Mouse (Mus musculus) liver, adult 2 months (tissue): Measurements from ENCODE around the gene Cox19. TPM values are rescaled to one million over a fixed set of nuclear protein-coding genes. Genes with fewer than 3 reads are reported as not detected.

Source experiments
- DNase-seq: peaks from one replicate; pipeline ENCODE4 v3.0.0-alpha.2; 2011; ENCODE audit warnings: low read depth, low spot score; ENCODE audit errors: extremely low read depth
- H3K27ac ChIP-seq: fragments of 200-500 bp; replicated peaks from 2 replicates; pipeline ENCODE4 v1.5.1; 2012; ENCODE audit warnings: low read depth, mild to moderate bottlenecking, control low read depth, inconsistent platforms, low read length; ENCODE audit not compliant: insufficient read depth
- H3K27me3 ChIP-seq: fragments of 200-500 bp; 2 replicates; pipeline ENCODE4 v1.6.1; 2012; ENCODE audit warnings: mild to moderate bottlenecking, moderate library complexity, low read length, inconsistent platforms; ENCODE audit not compliant: control insufficient read depth, insufficient read depth
- H3K36me3 ChIP-seq: fragments of 200-500 bp; 2 replicates; pipeline ENCODE4 v1.6.1; 2012; ENCODE audit warnings: low read length, inconsistent platforms; ENCODE audit not compliant: control insufficient read depth, insufficient read depth
- H3K4me1 ChIP-seq: fragments of 200-500 bp; 2 replicates; pipeline ENCODE4 v1.6.1; 2011; ENCODE audit warnings: low read length; ENCODE audit not compliant: control insufficient read depth, insufficient read depth
- H3K4me3 ChIP-seq: fragments of 200-500 bp; 2 replicates; pipeline ENCODE4 v1.5.1; 2011; ENCODE audit warnings: low read depth, mild to moderate bottlenecking, control low read depth, low read length, moderate library complexity; ENCODE audit not compliant: insufficient read depth
- H3K79me2 ChIP-seq: fragments of 200-500 bp; 2 replicates; pipeline ENCODE4 v1.6.1; 2012; ENCODE audit warnings: inconsistent platforms, mild to moderate bottlenecking, low read length, moderate library complexity; ENCODE audit not compliant: control insufficient read depth, insufficient read depth
- H3K9ac ChIP-seq: fragments of 200-500 bp; 2 replicates; pipeline ENCODE4 v1.6.1; 2012; ENCODE audit warnings: low read depth, mild to moderate bottlenecking, control low read depth, inconsistent platforms, low read length
- CTCF ChIP-seq: fragments of 200-500 bp; IDR thresholded peaks from 2 replicates; pipeline ENCODE4 v1.5.1; 2011; ENCODE audit warnings: low read depth, low read length, control low read depth
- POLR2A ChIP-seq: fragments of 200-500 bp; IDR thresholded peaks from 2 replicates; pipeline ENCODE4 v1.6.1; 2011; ENCODE audit warnings: low read length, control low read depth; ENCODE audit not compliant: insufficient read depth; ENCODE audit errors: extremely low read depth
- WGBS: fragments of 180-500 bp; shearing (Covaris S2); methylation state at CpG from one replicate; pipeline ENCODE4 v1.1.7; 2018; 5-methylcytosine and 5-hydroxymethylcytosine counted together
- polyA plus RNA-seq: library from polyadenylated mRNA; depleted of rRNA; stranded (reverse); fragments of >200 nt; gene quantifications from 2 replicates; pipeline ENCODE4 v1.2.3, GENCODE M21; 2012
- total RNA-seq: library from RNA; depleted of rRNA; stranded (reverse); fragments of >200 nt; gene quantifications from 2 replicates; pipeline ENCODE4 v1.2.3, GENCODE M21; 2014

The Cox19 gene
- total and polyA plus RNA-seq, 2 experiments: 23.6 to 82.4 TPM

DNA sequence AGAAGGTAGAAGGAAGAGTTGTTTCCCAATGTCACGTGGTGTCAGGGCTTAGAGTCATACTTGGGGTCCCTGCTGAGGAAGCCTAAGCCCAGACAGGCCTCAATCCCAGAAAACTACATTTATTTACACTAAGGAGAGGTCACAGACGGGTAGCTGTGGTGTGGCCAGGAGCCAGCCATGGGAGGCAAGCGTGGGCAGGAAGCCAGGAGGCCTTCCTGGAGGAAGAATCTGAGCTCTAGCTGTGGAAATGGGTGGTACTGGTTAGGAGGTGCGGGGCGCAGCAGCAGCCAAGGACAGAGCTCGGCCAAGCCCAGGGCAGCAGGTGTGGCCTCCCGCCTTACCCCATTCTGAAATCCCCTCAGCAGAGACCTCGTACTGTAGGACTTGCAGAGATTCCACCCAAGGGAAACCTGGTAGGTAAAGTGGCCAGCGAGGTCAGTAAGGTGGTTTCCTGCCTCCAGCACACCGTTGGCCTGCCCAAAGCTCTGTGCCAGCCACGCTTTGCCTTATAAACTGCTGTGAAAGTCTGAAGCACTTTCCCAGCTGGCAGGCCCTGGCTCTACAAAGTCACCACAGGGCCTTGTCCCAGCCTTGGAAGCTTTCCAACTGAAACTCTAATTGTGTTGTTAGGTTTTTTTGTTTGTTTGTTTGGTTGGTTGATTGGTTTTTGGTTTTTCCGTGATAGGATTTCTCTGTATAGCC, 36.1 kb downstream of the Cox19 start:
- no peak overlapping the region for H3K9ac ChIP-seq
- peaks cover 5% of the 10 kb centered on the region for H3K4me1 ChIP-seq
- no peaks in the 10 kb centered on the region for H3K36me3 ChIP-seq
- no peak overlapping the region for H3K4me3 ChIP-seq
- 73% methylated on average over 12 of the region's 12 CpGs for WGBS
- no peaks in the 10 kb centered on the region for H3K27me3 ChIP-seq
- no peak for TF ChIP-seq CTCF
- no peak for TF ChIP-seq POLR2A
- DNase-seq: no peak
- no peaks in the 10 kb centered on the region for H3K79me2 ChIP-seq
- H3K27ac ChIP-seq: no peak overlapping the region

DNA sequence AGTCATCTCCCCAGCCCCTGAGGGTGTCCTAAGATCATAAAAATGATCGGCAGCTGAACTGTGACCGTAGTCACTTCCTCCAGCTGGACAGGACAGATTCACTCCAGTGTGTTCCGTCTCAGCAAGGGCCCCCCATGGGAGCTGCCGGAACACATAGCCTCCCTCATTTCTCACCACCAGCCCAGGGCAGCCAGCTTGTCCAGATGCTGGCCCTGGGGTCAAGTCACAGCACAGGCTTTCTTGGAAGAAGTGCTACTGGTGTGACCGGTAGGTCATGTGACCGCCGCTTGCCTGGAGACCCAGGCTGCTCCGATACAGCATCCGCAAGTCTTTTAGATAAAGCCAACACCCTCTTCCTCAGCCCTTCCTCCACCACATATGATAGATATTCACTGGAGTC, 37.7 kb downstream of the Cox19 start:
- no peak for DNase-seq
- no peaks in the 10 kb centered on the region for H3K36me3 ChIP-seq
- no peak overlapping the region for H3K9ac ChIP-seq
- WGBS: 78% methylated on average over 9 of the region's 9 CpGs
- H3K27ac ChIP-seq: no peak overlapping the region
- no peak overlapping the region for H3K4me3 ChIP-seq
- peaks cover 5% of the 10 kb centered on the region for H3K4me1 ChIP-seq
- TF ChIP-seq CTCF (no peak), POLR2A (no peak)
- H3K79me2 ChIP-seq: no peaks in the 10 kb centered on the region
- no peaks in the 10 kb centered on the region for H3K27me3 ChIP-seq

DNA sequence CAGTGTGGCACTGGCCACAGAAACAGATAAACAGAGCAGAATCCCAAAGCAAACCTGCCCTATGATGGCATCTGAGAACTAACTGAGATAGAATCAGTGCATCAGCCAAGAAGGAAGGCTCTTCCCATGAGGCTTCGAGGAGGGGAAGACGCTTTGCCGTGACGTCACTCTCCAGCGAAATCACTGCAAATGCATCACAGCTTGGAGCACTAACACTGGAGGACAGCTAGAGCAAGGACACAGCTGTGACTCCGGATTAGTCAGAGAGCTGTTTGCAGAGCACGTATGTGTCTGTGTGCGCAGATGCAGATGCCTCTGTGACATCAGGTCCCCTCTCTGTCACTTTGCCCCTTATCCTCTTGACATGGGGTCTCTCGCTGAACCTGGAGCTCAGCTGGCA, 39.4 kb downstream of the Cox19 start:
- H3K36me3 ChIP-seq: no peaks in the 10 kb centered on the region
- H3K4me1 ChIP-seq: no peaks in the 10 kb centered on the region
- 92% methylated on average over 9 of the region's 9 CpGs for WGBS
- H3K27ac ChIP-seq: no peak overlapping the region
- no peak overlapping the region for H3K4me3 ChIP-seq
- no peak overlapping the region for H3K9ac ChIP-seq
- TF ChIP-seq POLR2A: no peak
- TF ChIP-seq CTCF: no peak
- no peaks in the 10 kb centered on the region for H3K79me2 ChIP-seq
- no peaks in the 10 kb centered on the region for H3K27me3 ChIP-seq
- DNase-seq: no peak

DNA sequence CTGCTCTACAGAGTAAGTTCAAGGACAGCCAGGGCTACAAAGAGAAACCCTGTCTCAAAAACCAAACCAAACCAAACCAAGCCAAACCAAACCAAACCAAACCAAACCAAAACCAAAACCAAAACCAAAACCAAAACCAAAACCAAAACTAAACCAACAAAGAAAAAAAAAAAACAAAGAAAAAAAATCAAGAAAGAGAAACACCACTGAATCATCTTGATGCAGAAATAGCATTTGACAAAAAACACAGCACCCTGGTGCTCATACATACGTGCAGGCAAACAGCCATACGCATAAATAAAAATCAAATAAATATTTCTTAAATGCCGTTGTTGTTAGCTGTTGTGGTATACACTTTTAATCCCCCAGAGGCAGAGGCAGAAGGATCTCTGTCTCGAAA, 40.7 kb downstream of the Cox19 start:
- H3K27ac ChIP-seq: no peak overlapping the region
- no peak for TF ChIP-seq CTCF
- no peak for TF ChIP-seq POLR2A
- 92% methylated on average over 4 of the region's 4 CpGs for WGBS
- no peaks in the 10 kb centered on the region for H3K79me2 ChIP-seq
- H3K4me1 ChIP-seq: no peaks in the 10 kb centered on the region
- no peaks in the 10 kb centered on the region for H3K27me3 ChIP-seq
- H3K9ac ChIP-seq: no peak overlapping the region
- no peak overlapping the region for H3K4me3 ChIP-seq
- DNase-seq: no peak
- no peaks in the 10 kb centered on the region for H3K36me3 ChIP-seq

DNA sequence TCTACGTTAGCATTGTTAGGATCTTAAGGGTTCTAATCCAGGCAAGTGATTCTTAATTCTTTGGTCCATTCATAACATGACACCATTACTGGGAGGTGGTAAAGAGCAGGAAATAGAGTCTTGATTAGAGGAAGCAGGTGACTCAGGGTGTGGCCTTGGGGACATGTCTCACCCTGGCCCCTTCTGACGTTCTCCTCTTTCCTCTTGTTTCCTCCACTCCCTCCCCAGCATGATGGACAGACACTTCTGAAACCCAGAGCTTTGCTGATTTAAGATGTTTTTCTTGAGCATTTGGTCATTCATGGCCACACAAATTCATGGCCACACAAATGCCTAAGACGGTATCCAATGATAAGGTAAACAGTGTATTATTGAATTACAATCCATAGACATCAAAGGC, 41.3 kb downstream of the Cox19 start:
- no peaks in the 10 kb centered on the region for H3K4me1 ChIP-seq
- H3K36me3 ChIP-seq: no peaks in the 10 kb centered on the region
- TF ChIP-seq CTCF (no peak), POLR2A (no peak)
- H3K4me3 ChIP-seq: no peak overlapping the region
- no peak overlapping the region for H3K9ac ChIP-seq
- WGBS: 84% methylated on average over 3 of the region's 3 CpGs
- no peaks in the 10 kb centered on the region for H3K27me3 ChIP-seq
- no peak for DNase-seq
- H3K27ac ChIP-seq: no peak overlapping the region
- H3K79me2 ChIP-seq: no peaks in the 10 kb centered on the region

DNA sequence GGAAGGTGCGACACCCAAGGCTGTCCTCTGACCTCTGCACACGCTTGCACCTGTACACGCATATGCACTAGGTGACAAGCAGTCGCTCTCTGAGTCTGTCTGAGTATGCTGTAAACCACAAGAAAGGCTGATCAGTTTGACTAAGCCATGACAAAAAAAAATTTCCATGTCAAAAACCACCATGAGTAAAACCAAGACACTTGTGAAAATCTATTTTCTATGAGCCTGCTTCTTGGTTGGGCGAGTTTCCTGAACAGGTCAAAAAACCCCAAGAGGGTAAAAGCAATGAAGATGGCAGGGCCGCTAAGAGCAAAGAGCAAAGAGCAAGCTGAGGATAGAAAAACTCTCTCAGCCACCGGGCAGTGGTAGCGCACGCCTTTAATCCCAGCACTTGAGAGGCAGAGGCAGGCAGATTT, 47.6 kb downstream of the Cox19 start:
- no peaks in the 10 kb centered on the region for H3K36me3 ChIP-seq
- 77% methylated on average over 9 of the region's 9 CpGs for WGBS
- no peaks in the 10 kb centered on the region for H3K27me3 ChIP-seq
- no peak overlapping the region for H3K4me3 ChIP-seq
- peaks cover 2% of the 10 kb centered on the region; the same call in 1 of the 2 replicates for H3K4me1 ChIP-seq
- H3K27ac ChIP-seq: no peak overlapping the region
- DNase-seq: no peak
- no peak for TF ChIP-seq POLR2A
- TF ChIP-seq CTCF: no peak
- H3K9ac ChIP-seq: no peak overlapping the region
- no peaks in the 10 kb centered on the region for H3K79me2 ChIP-seq
